Mouse (Mus musculus) adrenal gland, adult 10 weeks (tissue): ENCODE data around the gene Dab2. TPM values are rescaled to one million over a fixed set of nuclear protein-coding genes. Genes with fewer than 3 reads are reported as not detected.

ENCODE experiments used
- polyA plus RNA-seq: library from polyadenylated mRNA; stranded (reverse); fragments of 350-450 nt; fragmentation: Illumina TruSeq; extraction: RNeasy Lipid Tissue Mini Kit (QIAGEN cat#74804); gene quantifications from one replicate; pipeline ENCODE4 v1.2.3, GENCODE M21; 2014; ENCODE audit warnings: low read depth, low replicate concordance

Gene Dab2
- polyA plus RNA-seq, result 928 TPM

GRCm38 (mm10) chr15:6299554-6299953 is at the start of gene Dab2:
Dab2 (plus strand) TSS chr15:6299788.

GRCm38 (mm10) chr15:6445135-6445534 is 145.5 kb downstream of the Dab2 start, which contains the start of gene C9:
C9 (plus strand) TSS chr15:6445327.

Other genes starting within 250 kb of the Dab2 start
- not detected for gene C9, start 145.5 kb downstream of the Dab2 start, polyA plus RNA-seq
- 11.1 TPM for gene Fyb, start 223.1 kb downstream of the Dab2 start, polyA plus RNA-seq